Mouse (Mus musculus): ENCODE data around the gene E2f6. TPM values are rescaled to one million over a fixed set of nuclear protein-coding genes. Genes with fewer than 3 reads are reported as not detected.

The E2f6 gene
- total RNA-seq, 2 experiments from 2014 or later: 6.1 to 10.4 TPM

- no peak for ATAC-seq (replicated peaks; ENCODE audit: low FRiP score, poor library complexity, severe bottlenecking)
Measured at GRCm38 (mm10) chr12:16798894-16799293, 11.9 kb upstream of the E2f6 start.

- ATAC-seq (replicated peaks; ENCODE audit: low FRiP score, poor library complexity, severe bottlenecking): no peak
Measured at GRCm38 (mm10) chr12:16799928-16800258, 10.9 kb upstream of the E2f6 start.

- ATAC-seq (replicated peaks; ENCODE audit: low FRiP score, poor library complexity, severe bottlenecking): no peak
Measured at GRCm38 (mm10) chr12:16800259-16800958, 10.4 kb upstream of the E2f6 start, which contains the start of gene Greb1. Gene Greb1 (minus strand): TSS chr12:16800886.

GRCm38 (mm10) chr12:16800959-16801315 lies 9.8 kb upstream of the E2f6 start:
- no peak for ATAC-seq (replicated peaks; ENCODE audit: low FRiP score, poor library complexity, severe bottlenecking)

GRCm38 (mm10) chr12:16803237-16803955 lies 7.4 kb upstream of the E2f6 start:
- ATAC-seq (replicated peaks; ENCODE audit: low FRiP score, poor library complexity, severe bottlenecking): no peak

GRCm38 (mm10) chr12:16803956-16804430 lies 6.8 kb upstream of the E2f6 start:
- no peak for ATAC-seq (replicated peaks; ENCODE audit: low FRiP score, poor library complexity, severe bottlenecking)

GRCm38 (mm10) chr12:16805511-16805910 lies 5.3 kb upstream of the E2f6 start:
- ATAC-seq (replicated peaks; ENCODE audit: low FRiP score, poor library complexity, severe bottlenecking): peak; percentile 81

- no peak for ATAC-seq (replicated peaks; ENCODE audit: low FRiP score, poor library complexity, severe bottlenecking)
Measured at GRCm38 (mm10) chr12:16808045-16808444, 2.7 kb upstream of the E2f6 start.

- ATAC-seq (replicated peaks; ENCODE audit: low FRiP score, poor library complexity, severe bottlenecking): peak; percentile 28; the same call in 1 of the 2 replicates
Measured at GRCm38 (mm10) chr12:16811477-16811876, 714 bp downstream of the E2f6 start.

- ATAC-seq (replicated peaks; ENCODE audit: low FRiP score, poor library complexity, severe bottlenecking): no peak
Measured at GRCm38 (mm10) chr12:16817147-16817546, 6.4 kb downstream of the E2f6 start.

- no peak for ATAC-seq (replicated peaks; ENCODE audit: low FRiP score, poor library complexity, severe bottlenecking)
Measured at GRCm38 (mm10) chr12:16818513-16818912, 7.8 kb downstream of the E2f6 start.

GRCm38 (mm10) chr12:16820761-16821160 lies 10.0 kb downstream of the E2f6 start:
- no peak for ATAC-seq (replicated peaks; ENCODE audit: low FRiP score, poor library complexity, severe bottlenecking)

GRCm38 (mm10) chr12:16822181-16822734 lies 11.5 kb downstream of the E2f6 start:
- no peak for ATAC-seq (replicated peaks; ENCODE audit: low FRiP score, poor library complexity, severe bottlenecking)

- ATAC-seq (replicated peaks; ENCODE audit: low FRiP score, poor library complexity, severe bottlenecking): no peak
Measured at GRCm38 (mm10) chr12:16823701-16824100, 12.9 kb downstream of the E2f6 start.

GRCm38 (mm10) chr12:16828505-16828904 lies 17.7 kb downstream of the E2f6 start:
- ATAC-seq (replicated peaks; ENCODE audit: low FRiP score, poor library complexity, severe bottlenecking): no peak

- no peak for ATAC-seq (replicated peaks; ENCODE audit: low FRiP score, poor library complexity, severe bottlenecking)
Measured at GRCm38 (mm10) chr12:16829785-16830184, 19.0 kb downstream of the E2f6 start.

GRCm38 (mm10) chr12:16831071-16831470 lies 20.3 kb downstream of the E2f6 start:
- ATAC-seq (replicated peaks; ENCODE audit: low FRiP score, poor library complexity, severe bottlenecking): no peak

GRCm38 (mm10) chr12:16834701-16835100 lies 23.9 kb downstream of the E2f6 start:
- no peak for ATAC-seq (replicated peaks; ENCODE audit: low FRiP score, poor library complexity, severe bottlenecking)

GRCm38 (mm10) chr12:16836188-16836587 lies 25.4 kb downstream of the E2f6 start:
- ATAC-seq (replicated peaks; ENCODE audit: low FRiP score, poor library complexity, severe bottlenecking): no peak

GRCm38 (mm10) chr12:16837766-16838165 lies 27.0 kb downstream of the E2f6 start:
- no peak for ATAC-seq (replicated peaks; ENCODE audit: low FRiP score, poor library complexity, severe bottlenecking)
